In the genomic region with DNA sequence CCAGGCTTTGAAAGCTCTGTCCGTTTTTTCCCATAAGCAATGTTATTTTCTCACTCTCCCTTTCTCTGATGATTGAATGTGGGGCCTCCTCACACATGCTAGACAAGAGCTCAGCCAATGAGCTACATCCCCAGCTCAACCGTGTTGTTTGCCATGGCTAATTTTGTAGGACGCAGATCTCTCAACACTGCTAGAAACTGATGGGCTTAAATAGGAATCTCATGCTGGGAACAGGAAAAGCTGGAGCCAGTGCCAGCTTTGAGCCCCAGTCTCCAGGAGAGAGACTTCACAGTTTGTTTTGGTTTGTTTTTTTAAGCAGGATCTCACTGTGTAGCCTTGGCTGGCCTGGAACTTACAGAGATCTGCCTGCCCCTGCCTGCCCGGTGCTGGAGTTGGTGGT, we compare ENCODE assay signal across 30 mouse cellular contexts. TPM values are rescaled to one million over a fixed set of nuclear protein-coding genes. Genes with fewer than 3 reads are reported as not detected.
DNase-seq lines count a peak whose midpoint lies in the region; ATAC-seq lines count a peak whose summit lies in the region.
"Had no signal": no experiment of that assay in that cellular context is flagged by ENCODE, and none has a peak within 500 bp of the region (broad histone marks: within the 10 kb centered on the region; RNA-seq: fewer than 3 reads in every experiment).

No protein-coding gene starts in this region.

- 59% methylated on average over 4 of the region's 4 CpGs for WGBS in neural tube, embryonic 15.5 days

- intact Hi-C loops in left cerebral cortex, postnatal 10 days (cut with DNase I) = no loop called here

- no peaks in the 10 kb centered on the region for H3K4me1 ChIP-seq in neural tube, embryonic 15.5 days
- H3K4me1 ChIP-seq: embryonic facial prominence, embryonic 10.5 days; embryonic facial prominence, embryonic 15.5 days; forebrain, embryonic 13.5 days; limb, embryonic 12.5 days; midbrain, embryonic 13.5 days; neural tube, embryonic 13.5 days; stomach, embryonic 15.5 days had no signal

- H3K27me3 ChIP-seq in neural tube, embryonic 15.5 days (replicated peaks) = no peaks in the 10 kb centered on the region
- H3K27me3 ChIP-seq: embryonic facial prominence, embryonic 15.5 days; forebrain, embryonic 13.5 days; heart, embryonic 13.5 days; limb, embryonic 12.5 days; midbrain, embryonic 13.5 days; neural tube, embryonic 13.5 days; stomach, embryonic 15.5 days had no signal

- no peak overlapping the region for H3K4me2 ChIP-seq in neural tube, embryonic 15.5 days
- H3K4me2 ChIP-seq: embryonic facial prominence, embryonic 15.5 days; forebrain, embryonic 13.5 days; heart, embryonic 13.5 days; hindbrain, embryonic 14.5 days; limb, embryonic 12.5 days; liver, embryonic 11.5 days; midbrain, embryonic 13.5 days; neural tube, embryonic 13.5 days; stomach, embryonic 15.5 days had no signal

- DNase-seq in cerebellum, adult 18-20 months = peak; percentile 31 to 33
- DNase-seq in cerebellum, postnatal 10 days = no peak
- peak; percentile 31 to 34 for DNase-seq in left cerebral cortex, postnatal 10 days (ENCODE audit: extremely low spot score in 1 of 2, low spot score in 2 of 2)
- DNase-seq in left cerebral cortex, adult 11 months (ENCODE audit: low spot score) = no peak
- DNase-seq in brain, adult 2 months (ENCODE audit: low read depth, low spot score) = peak; percentile 79
- DNase-seq in cerebellum, adult 9-10 months = peak; percentile 41
- DNase-seq: adrenal gland, postnatal 25 days; gastrocnemius, adult 2 months; gastrocnemius, postnatal 36 days; heart, adult 18-20 months; heart, postnatal 10 days; kidney, postnatal 10 days; lung, adult 2 months; lung, postnatal 10 days; right cerebral cortex, postnatal 14 days; thymus, adult 18-20 months; thymus, postnatal 36 days had no signal

- no peak for ATAC-seq in neural tube, embryonic 15.5 days (ENCODE audit: low FRiP score)
- ATAC-seq: forebrain, embryonic 13.5 days; intestine, postnatal 0 days; midbrain, embryonic 13.5 days had no signal

- H3K9ac ChIP-seq in neural tube, embryonic 15.5 days (replicated peaks) = no peak overlapping the region
- H3K9ac ChIP-seq: embryonic facial prominence, embryonic 15.5 days; forebrain, embryonic 13.5 days; heart, embryonic 13.5 days; hindbrain, embryonic 14.5 days; limb, embryonic 12.5 days; midbrain, embryonic 13.5 days; neural tube, embryonic 13.5 days; stomach, embryonic 15.5 days had no signal

- H3K4me3 ChIP-seq in neural tube, embryonic 15.5 days (replicated peaks) = no peak overlapping the region
- H3K4me3 ChIP-seq: embryonic facial prominence, embryonic 10.5 days; embryonic facial prominence, embryonic 15.5 days; forebrain, embryonic 13.5 days; gastrocnemius, adult 2 months; heart, embryonic 13.5 days; limb, embryonic 12.5 days; midbrain, embryonic 13.5 days; neural tube, embryonic 13.5 days; stomach, embryonic 15.5 days had no signal

- no peak overlapping the region for H3K27ac ChIP-seq in neural tube, embryonic 15.5 days (replicated peaks)
- H3K27ac ChIP-seq: embryonic facial prominence, embryonic 10.5 days; embryonic facial prominence, embryonic 15.5 days; forebrain, embryonic 13.5 days; gastrocnemius, adult 2 months; heart, embryonic 13.5 days; hindbrain, embryonic 14.5 days; limb, embryonic 12.5 days; macrophage; midbrain, embryonic 13.5 days; neural tube, embryonic 13.5 days; stomach, embryonic 15.5 days had no signal

- H3K36me3 ChIP-seq in neural tube, embryonic 15.5 days = peaks cover 28% of the 10 kb centered on the region

- no peaks in the 10 kb centered on the region for H3K9me3 ChIP-seq in neural tube, embryonic 15.5 days (replicated peaks)
- H3K9me3 ChIP-seq: embryonic facial prominence, embryonic 10.5 days; embryonic facial prominence, embryonic 15.5 days; forebrain, embryonic 13.5 days; heart, embryonic 13.5 days; limb, embryonic 12.5 days; midbrain, embryonic 13.5 days; neural tube, embryonic 13.5 days; stomach, embryonic 15.5 days had no signal

RNA-seq across cellular contexts. Expression of a gene that starts 53.6 kb away (rescaled TPM):
- total RNA-seq in left cerebral cortex, postnatal 10 days (2021) = 10 to 100 TPM; 57.6 to 65.6 TPM
- 34.8 and 43.2 TPM in 2 replicates for polyA plus RNA-seq in neural tube, embryonic 15.5 days (2015; fragmentation: Nextera tagmentation; extraction: Ambion mirVana)

Comparison
In these comparisons a context has a peak if more than half of its experiments do, and no peak if none do; other contexts are left out.
1. DNase-seq: peak in cerebellum, adult 18-20 months (2 of 2), left cerebral cortex, postnatal 10 days (2 of 2), brain, adult 2 months (single experiment) and cerebellum, adult 9-10 months (single experiment); none in cerebellum, postnatal 10 days (0 of 2) and left cerebral cortex, adult 11 months (single experiment).